Mouse (Mus musculus): ENCODE measurements around the gene Fam169a. TPM values are rescaled to one million over a fixed set of nuclear protein-coding genes. Genes with fewer than 3 reads are reported as not detected.
A peak's percentile ranks its signal among the peaks of the same experiment; 100 is the strongest.

Fam169a gene
- total and polyA plus RNA-seq, 3 experiments, result 0.42 to 0.79 TPM; not detected in 1

- Histone ChIP-seq H3K79me2 (replicated peaks; ENCODE audit: control insufficient read depth, extremely low read depth, insufficient read depth, poor library complexity, severe bottlenecking) (no peaks in the 10 kb centered on the region), H3K9me3 (replicated peaks; ENCODE audit: low read length) (no peaks in the 10 kb centered on the region), H3K27me3 (replicated peaks) (no peaks in the 10 kb centered on the region), H3K4me3 (replicated peaks in 1 of 3; ENCODE audit: low read depth in 2 of 3, low read length in 2 of 3, poor library complexity in 1 of 3) (no peak within 1 kb of the TSS), H3K27ac (ENCODE audit: insufficient read depth, low read depth) (no peak within 1 kb of the TSS), H3K4me1 (ENCODE audit: control insufficient read depth in 1 of 2, insufficient read depth in 2 of 2) (peaks cover under 1 to 9% of the 10 kb centered on the region in 2 experiments; a peak in 3 of 4 replicates), H3K4me2 (ENCODE audit: insufficient read depth, low read depth, poor library complexity, severe bottlenecking) (peak within 1 kb of the TSS; percentile 80), H3K9ac (ENCODE audit: insufficient read depth, low read depth) (no peak within 1 kb of the TSS), H3K36me3 (replicated peaks in 1 of 2; ENCODE audit: control insufficient read depth in 1 of 2, insufficient read depth in 1 of 2, low read length in 1 of 2) (no peaks in the 10 kb centered on the region)
- dilution Hi-C loops (cut with MboI; ENCODE audit: extremely low pct_ligation_motif_present, extremely low pct_unique_long_range_greater_than_20kb, low sequenced_read_pairs) (no loop called here), in situ Hi-C loops (cut with MboI; ENCODE audit: low pct_ligation_motif_present, low pct_unique_long_range_greater_than_20kb, low sequenced_read_pairs) (no loop called here)
- DNase-seq (ENCODE audit: extremely low read depth), result peak; percentile 69
- TF ChIP-seq MYC (IDR thresholded peaks at IDR 0.05; ENCODE audit: low read depth, low read length) (0 out of 2 replicates have a peak, but pooled peaks have one; percentile 42), CTCF (conservative IDR thresholded peaks at IDR 0.05 in 1 of 2, IDR thresholded peaks at IDR 0.05 in 1 of 2; ENCODE audit: low read depth in 2 of 2, low read length in 2 of 2) (peak; percentile 60 to 76), BHLHE40 (IDR thresholded peaks at IDR 0.05; ENCODE audit: low read depth, low read length) (peak; percentile 58), POLR2AphosphoS2 (IDR thresholded peaks at IDR 0.05; ENCODE audit: low read depth, low read length) (no peak), GABPA (IDR thresholded peaks at IDR 0.05; ENCODE audit: insufficient replicate concordance, low read depth, low read length) (no peak), MAX (IDR thresholded peaks at IDR 0.05; ENCODE audit: low read length) (no peak), E2F4 (IDR thresholded peaks at IDR 0.05; ENCODE audit: insufficient replicate concordance, low read depth, low read length) (no peak), EP300 (IDR thresholded peaks at IDR 0.05; ENCODE audit: low read length) (no peak), ZKSCAN1 (IDR thresholded peaks at IDR 0.05; ENCODE audit: borderline replicate concordance, low read depth, low read length) (no peak), RAD21 (IDR thresholded peaks at IDR 0.05; ENCODE audit: low read depth, low read length) (peak; percentile 60), MAZ (IDR thresholded peaks at IDR 0.05; ENCODE audit: low read depth, low read length) (no peak), TCF12 (IDR thresholded peaks at IDR 0.05; ENCODE audit: low read depth, low read length) (no peak), NELFE (IDR thresholded peaks at IDR 0.05; ENCODE audit: low read depth, low read length) (no peak), MEF2A (IDR thresholded peaks at IDR 0.05; ENCODE audit: borderline replicate concordance, low read depth, low read length) (no peak), SMC3 (IDR thresholded peaks at IDR 0.05; ENCODE audit: low read depth, low read length) (peak; percentile 51)
Observed at GRCm38 (mm10) chr13:97099187-97099852, 32.2 kb downstream of the Fam169a start, which contains the start of gene Gm6169. Gm6169 (minus strand) TSS chr13:97099237.

DNA sequence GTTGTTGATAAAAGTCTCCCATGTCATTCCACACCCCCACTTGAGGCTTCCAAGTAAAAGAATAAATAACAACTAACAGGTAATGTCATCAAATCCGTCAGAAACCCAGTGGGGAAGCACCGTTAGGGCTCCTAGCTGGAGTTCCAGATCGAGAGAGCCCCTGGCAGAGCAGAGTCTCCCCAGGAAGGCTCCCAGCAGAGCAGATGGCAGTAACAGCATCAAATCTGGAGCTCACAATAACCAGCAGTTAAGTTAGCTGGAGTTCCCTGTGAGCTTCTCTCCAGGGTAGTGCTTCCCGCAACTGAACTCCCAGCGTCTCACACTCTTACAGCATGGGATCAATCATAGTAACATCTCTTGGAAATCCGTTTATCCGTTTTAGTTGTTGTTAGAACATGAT is 37.9 kb downstream of the Fam169a start:
- H3K9me3 ChIP-seq (replicated peaks; ENCODE audit: low read length), result no peaks in the 10 kb centered on the region
- no peak overlapping the region for H3K4me3 ChIP-seq (replicated peaks in 1 of 3; ENCODE audit: low read depth in 2 of 3, low read length in 2 of 3, poor library complexity in 1 of 3)
- no peak overlapping the region for H3K27ac ChIP-seq (ENCODE audit: insufficient read depth, low read depth)
- no peaks in the 10 kb centered on the region for H3K36me3 ChIP-seq (replicated peaks in 1 of 2; ENCODE audit: control insufficient read depth in 1 of 2, insufficient read depth in 1 of 2, low read length in 1 of 2)
- no peak for TF ChIP-seq ZMIZ1 (IDR thresholded peaks at IDR 0.05; ENCODE audit: low read depth, low read length)
- TF ChIP-seq USF2 (conservative IDR thresholded peaks at IDR 0.05; ENCODE audit: low read depth, low read length), result no peak
- no peak for TF ChIP-seq TBP (conservative IDR thresholded peaks at IDR 0.05; ENCODE audit: low read depth, low read length)
- no peak for TF ChIP-seq JUN (IDR thresholded peaks at IDR 0.05; ENCODE audit: insufficient read depth, low read depth, low read length)
- TF ChIP-seq HCFC1 (IDR thresholded peaks at IDR 0.05; ENCODE audit: low read depth, low read length), result no peak
- no peak for TF ChIP-seq EP300 (IDR thresholded peaks at IDR 0.05; ENCODE audit: low read length)
- no peak for TF ChIP-seq E2F4 (IDR thresholded peaks at IDR 0.05; ENCODE audit: insufficient replicate concordance, low read depth, low read length)
- no peak for TF ChIP-seq MXI1 (IDR thresholded peaks at IDR 0.05; ENCODE audit: low read depth, low read length)
- TF ChIP-seq USF1 (IDR thresholded peaks at IDR 0.05; ENCODE audit: low read depth, low read length), result no peak
- no peak for TF ChIP-seq ZKSCAN1 (IDR thresholded peaks at IDR 0.05; ENCODE audit: borderline replicate concordance, low read depth, low read length)
- TF ChIP-seq MAFK (IDR thresholded peaks at IDR 0.05; ENCODE audit: insufficient replicate concordance, low read length), result no peak
- TF ChIP-seq NELFE (IDR thresholded peaks at IDR 0.05; ENCODE audit: low read depth, low read length), result no peak
- TF ChIP-seq ETS1 (conservative IDR thresholded peaks at IDR 0.05; ENCODE audit: low read depth, low read length), result no peak
- no peak for TF ChIP-seq ELF1 (IDR thresholded peaks at IDR 0.05; ENCODE audit: low read depth, low read length)
- no peak for TF ChIP-seq UBTF (IDR thresholded peaks at IDR 0.05; ENCODE audit: low read depth, low read length)
- TF ChIP-seq JUND (conservative IDR thresholded peaks at IDR 0.05; ENCODE audit: low read depth, low read length), result no peak
- H3K4me1 ChIP-seq (ENCODE audit: control insufficient read depth in 1 of 2, insufficient read depth in 2 of 2), result peaks cover 2 to 6% of the 10 kb centered on the region in 2 experiments; a peak in 2 of 4 replicates
- dilution Hi-C loops (cut with MboI; ENCODE audit: extremely low pct_ligation_motif_present, extremely low pct_unique_long_range_greater_than_20kb, low sequenced_read_pairs) (no loop called here), in situ Hi-C loops (cut with MboI; ENCODE audit: low pct_ligation_motif_present, low pct_unique_long_range_greater_than_20kb, low sequenced_read_pairs) (no loop called here)
- no peak overlapping the region for H3K4me2 ChIP-seq (ENCODE audit: insufficient read depth, low read depth, poor library complexity, severe bottlenecking)
- no peak overlapping the region for H3K9ac ChIP-seq (ENCODE audit: insufficient read depth, low read depth)
- DNase-seq (ENCODE audit: extremely low read depth), result no peak
- no peaks in the 10 kb centered on the region for H3K79me2 ChIP-seq (replicated peaks; ENCODE audit: control insufficient read depth, extremely low read depth, insufficient read depth, poor library complexity, severe bottlenecking)
- H3K27me3 ChIP-seq (replicated peaks), result no peaks in the 10 kb centered on the region

Measured in CH12.LX (cell line).